Mouse (Mus musculus) midbrain, postnatal 0 days (tissue): Measurements from ENCODE around the gene Olfr1051. TPM values are rescaled to one million over a fixed set of nuclear protein-coding genes. Genes with fewer than 3 reads are reported as not detected.
"Not testable (repeated sequence)": the region's sequence is repeated elsewhere in the genome, so short reads cannot be mapped to it uniquely, and the experiment has no call there.

Experiments
- ATAC-seq: fragments of 200-750 bp; cut with Nextera tagmentation; 2 replicates; pipeline ENCODE4 v1.8.0; 2017; ENCODE audit warnings: moderate number of reproducible peaks, mild to moderate bottlenecking, moderate TSS enrichment, moderate library complexity; ENCODE audit not compliant: low FRiP score
- DNase-seq: peaks from one replicate; pipeline ENCODE4 v3.0.0-alpha.2; 2015; ENCODE audit warnings: low spot score
- H3K27ac ChIP-seq: fragments of 300-500 bp; sonication (generic); 2 replicates; pipeline ENCODE4 v1.5.1; 2014; ENCODE audit warnings: low read depth, mild to moderate bottlenecking, low read length, mixed read lengths
- H3K27me3 ChIP-seq: fragments of 300-500 bp; sonication (generic); 2 replicates; pipeline ENCODE4 v1.6.1; 2014; ENCODE audit warnings: low read length, control low read depth, mixed read lengths; ENCODE audit not compliant: insufficient read depth
- H3K36me3 ChIP-seq: fragments of 300-500 bp; sonication (generic); 2 replicates; pipeline ENCODE4 v1.6.1; 2014; ENCODE audit warnings: low read length, control low read depth, mixed read lengths; ENCODE audit not compliant: insufficient read depth
- H3K4me1 ChIP-seq: fragments of 300-500 bp; sonication (generic); 2 replicates; pipeline ENCODE4 v1.6.1; 2014; ENCODE audit warnings: mild to moderate bottlenecking, control low read depth, antibody characterized with exemption, low read length, mixed read lengths; ENCODE audit not compliant: insufficient read depth
- H3K4me2 ChIP-seq: fragments of 300-500 bp; sonication (generic); 2 replicates; pipeline ENCODE4 v1.6.1; 2014; ENCODE audit warnings: low read depth, mild to moderate bottlenecking, low read length, mixed read lengths; ENCODE audit not compliant: poor library complexity, severe bottlenecking
- H3K4me3 ChIP-seq: fragments of 300-500 bp; sonication (generic); 2 replicates; pipeline ENCODE4 v1.5.1; 2014; ENCODE audit warnings: low read depth, mild to moderate bottlenecking, low read length, moderate library complexity
- H3K9ac ChIP-seq: fragments of 300-500 bp; sonication (generic); replicated peaks from 2 replicates; pipeline ENCODE4 v1.6.1; 2014; ENCODE audit warnings: mild to moderate bottlenecking, low read length, moderate library complexity, mixed read lengths; ENCODE audit not compliant: poor library complexity, severe bottlenecking
- H3K9me3 ChIP-seq: fragments of 300-500 bp; sonication (generic); 2 replicates; pipeline ENCODE4 v1.6.1; 2016; ENCODE audit warnings: low read length, control low read depth
- CTCF ChIP-seq: IDR thresholded peaks from 2 replicates; pipeline ENCODE4 v1.5.1; 2016; ENCODE audit warnings: antibody characterized with exemption, mild to moderate bottlenecking
- WGBS: fragments of 180-500 bp; shearing (Covaris S2); extraction: QIAGEN DNeasy Blood & Tissue Kit; methylation state at CpG from one replicate; pipeline ENCODE4 v1.1.7; 2014; 5-methylcytosine and 5-hydroxymethylcytosine counted together
- polyA plus RNA-seq: library from polyadenylated mRNA; unstranded; fragments of >200 nt; fragmentation: Nextera tagmentation; extraction: Ambion mirVana; gene quantifications from 2 replicates; pipeline ENCODE4 v1.2.1, GENCODE M21; 2015
- total RNA-seq: library from RNA; depleted of rRNA; stranded (reverse); fragments of >200 nt; gene quantifications from 2 replicates; pipeline ENCODE4 v1.2.3, GENCODE M21; 2014; rRNA removed

Olfr1051 gene
- not detected in 2 replicates for total RNA-seq
- not detected in 2 replicates for polyA plus RNA-seq

GRCm38 (mm10) chr2:86278988-86279387 lies at the start of gene Olfr1051:
TSS of gene Olfr1051 (minus strand) at chr2:86279088.
- H3K9me3 ChIP-seq, H3K9ac ChIP-seq, ATAC-seq, DNase-seq, H3K36me3 ChIP-seq, H3K4me1 ChIP-seq, H3K27ac ChIP-seq, H3K4me2 ChIP-seq, H3K4me3 ChIP-seq, H3K27me3 ChIP-seq: not testable (repeated sequence)

DNA sequence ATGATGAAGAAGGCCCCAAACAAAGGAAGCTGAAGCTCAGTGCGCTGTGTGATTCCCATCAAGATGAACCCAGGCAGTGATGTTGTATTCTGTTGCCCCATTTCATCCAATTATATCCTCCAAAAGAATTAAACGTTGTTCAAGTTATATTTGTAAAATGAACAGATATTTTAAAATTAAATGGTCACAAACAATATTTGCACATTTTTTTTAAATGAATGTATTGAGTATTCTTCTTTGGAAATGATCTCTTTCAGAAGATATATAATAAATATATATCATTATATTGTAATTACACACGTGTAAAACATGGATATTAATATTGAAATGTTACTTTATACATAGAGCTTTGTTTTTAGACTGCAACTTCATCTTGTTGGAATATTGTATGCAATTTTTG lies 36.3 kb upstream of the Olfr1051 start, which contains the start of gene Olfr1053:
Olfr1053 (minus strand) TSS at position 101 of the 400 bp plus-strand sequence.
- no peak within 1 kb of the TSS for H3K27ac ChIP-seq
- no peaks in the 10 kb centered on the region for H3K36me3 ChIP-seq
- no peak for ATAC-seq
- no peak within 1 kb of the TSS for H3K9ac ChIP-seq
- no peaks in the 10 kb centered on the region for H3K4me1 ChIP-seq
- no peak within 1 kb of the TSS for H3K4me3 ChIP-seq
- no peak for DNase-seq
- H3K4me2 ChIP-seq = no peak within 1 kb of the TSS
- no peaks in the 10 kb centered on the region for H3K9me3 ChIP-seq
- no peak for TF ChIP-seq CTCF
- 67% methylated on average over 3 of the region's 3 CpGs for WGBS
- H3K27me3 ChIP-seq = no peaks in the 10 kb centered on the region

- H3K4me2 ChIP-seq = no peak within 1 kb of the TSS
- ATAC-seq = no peak
- no peaks in the 10 kb centered on the region for H3K9me3 ChIP-seq
- DNase-seq = no peak
- no peaks in the 10 kb centered on the region for H3K4me1 ChIP-seq
- H3K9ac ChIP-seq = no peak within 1 kb of the TSS
- no peak within 1 kb of the TSS for H3K27ac ChIP-seq
- no peak for TF ChIP-seq CTCF
- H3K27me3 ChIP-seq = no peaks in the 10 kb centered on the region
- H3K4me3 ChIP-seq = no peak within 1 kb of the TSS
- no peaks in the 10 kb centered on the region for H3K36me3 ChIP-seq
Observed at GRCm38 (mm10) chr2:86292155-86292554, 13.3 kb upstream of the Olfr1051 start, which contains the start of gene Olfr1052. TSS of gene Olfr1052 (plus strand) at chr2:86292455.

DNA sequence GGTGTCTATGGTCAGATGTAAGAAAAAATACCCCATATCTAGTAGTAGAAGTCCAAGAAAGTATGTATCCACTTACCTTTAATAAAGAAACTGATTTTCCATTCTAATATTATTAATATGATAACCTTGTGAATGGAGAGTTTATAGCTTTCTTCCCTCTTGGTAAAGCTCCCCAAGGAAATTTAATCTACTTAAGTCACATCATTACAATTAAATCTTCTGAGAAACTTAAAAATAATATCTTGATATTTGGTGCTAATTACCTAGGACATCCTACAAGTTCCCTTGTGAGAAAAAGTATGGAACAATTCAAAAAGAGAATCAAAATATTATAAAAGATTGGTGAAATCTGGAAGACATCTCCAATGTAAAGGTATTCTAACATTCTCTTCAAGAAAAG lies 20.7 kb downstream of the Olfr1051 start, which contains the start of gene Olfr1049:
Olfr1049 (minus strand) TSS at position 101 of the 400 bp plus-strand sequence.
- H3K4me2 ChIP-seq, H3K4me3 ChIP-seq, H3K27me3 ChIP-seq, H3K9ac ChIP-seq, H3K4me1 ChIP-seq, ATAC-seq, H3K9me3 ChIP-seq, H3K36me3 ChIP-seq, DNase-seq, H3K27ac ChIP-seq: not testable (repeated sequence)

GRCm38 (mm10) chr2:86240189-86240588 lies 38.7 kb downstream of the Olfr1051 start, which contains the start of gene Olfr1048:
TSS of gene Olfr1048 (minus strand) at chr2:86240289.
- Histone ChIP-seq H3K36me3 (no peaks in the 10 kb centered on the region), H3K27me3 (no peaks in the 10 kb centered on the region), H3K9ac (no peak within 1 kb of the TSS), H3K27ac (no peak within 1 kb of the TSS), H3K4me3 (no peak within 1 kb of the TSS), H3K4me2 (no peak within 1 kb of the TSS), H3K9me3 (no peaks in the 10 kb centered on the region), H3K4me1 (no peaks in the 10 kb centered on the region)
- ATAC-seq (no peak), DNase-seq (no peak)
- no peak for TF ChIP-seq CTCF

- Histone ChIP-seq H3K27ac (no peak within 1 kb of the TSS), H3K9me3 (no peaks in the 10 kb centered on the region), H3K9ac (no peak within 1 kb of the TSS), H3K4me3 (no peak within 1 kb of the TSS), H3K27me3 (no peaks in the 10 kb centered on the region), H3K4me1 (no peaks in the 10 kb centered on the region), H3K4me2 (no peak within 1 kb of the TSS), H3K36me3 (no peaks in the 10 kb centered on the region)
- ATAC-seq (no peak), DNase-seq (no peak)
- WGBS = 83% methylated on average over 1 of the region's 1 CpGs
- no peak for TF ChIP-seq CTCF
Observed at GRCm38 (mm10) chr2:86231301-86231700, 47.6 kb downstream of the Olfr1051 start, which contains the start of gene Olfr1047. TSS of gene Olfr1047 (minus strand) at chr2:86231401.

Other genes starting within 250 kb of the Olfr1051 start
- gene Olfr1034, start 233.2 kb downstream of the Olfr1051 start, total RNA-seq = 0.19 TPM in 1 of 2 replicates, not detected in the other
- not detected in 2 replicates for gene Olfr1034, start 233.2 kb downstream of the Olfr1051 start, polyA plus RNA-seq
- not detected in 2 replicates for gene Olfr1036, start 205.1 kb downstream of the Olfr1051 start, total RNA-seq
- gene Olfr1036, start 205.1 kb downstream of the Olfr1051 start, polyA plus RNA-seq = not detected in 2 replicates
- not detected in 2 replicates for gene Olfr1037, start 191.7 kb downstream of the Olfr1051 start, total RNA-seq
- gene Olfr1037, start 191.7 kb downstream of the Olfr1051 start, polyA plus RNA-seq = not detected in 2 replicates
- gene Olfr1039, start 143.2 kb downstream of the Olfr1051 start, total RNA-seq = not detected in 2 replicates
- gene Olfr1039, start 143.2 kb downstream of the Olfr1051 start, polyA plus RNA-seq = not detected in 2 replicates
- gene Olfr1040, start 132.4 kb downstream of the Olfr1051 start, total RNA-seq = not detected in 2 replicates
- gene Olfr1040, start 132.4 kb downstream of the Olfr1051 start, polyA plus RNA-seq = not detected in 2 replicates
- gene Olfr1042, start 117.2 kb downstream of the Olfr1051 start, total RNA-seq = not detected in 2 replicates
- not detected in 2 replicates for gene Olfr1042, start 117.2 kb downstream of the Olfr1051 start, polyA plus RNA-seq
- gene Olfr1043, start 111.6 kb downstream of the Olfr1051 start, total RNA-seq = not detected in 2 replicates
- not detected in 2 replicates for gene Olfr1043, start 111.6 kb downstream of the Olfr1051 start, polyA plus RNA-seq
- gene Olfr1044, start 101.3 kb downstream of the Olfr1051 start, total RNA-seq = not detected in 2 replicates
- not detected in 2 replicates for gene Olfr1044, start 101.3 kb downstream of the Olfr1051 start, polyA plus RNA-seq
- not detected in 2 replicates for gene Olfr52, start 93.4 kb downstream of the Olfr1051 start, total RNA-seq
- not detected in 2 replicates for gene Olfr52, start 93.4 kb downstream of the Olfr1051 start, polyA plus RNA-seq
- not detected in 2 replicates for gene Olfr1045, start 76.1 kb downstream of the Olfr1051 start, total RNA-seq
- gene Olfr1045, start 76.1 kb downstream of the Olfr1051 start, polyA plus RNA-seq = not detected in 2 replicates
- not detected in 2 replicates for gene Olfr1046, start 59.8 kb downstream of the Olfr1051 start, total RNA-seq
- gene Olfr1046, start 59.8 kb downstream of the Olfr1051 start, polyA plus RNA-seq = not detected in 2 replicates
- gene Olfr1047, start 47.7 kb downstream of the Olfr1051 start, total RNA-seq = not detected in 2 replicates
- not detected in 2 replicates for gene Olfr1047, start 47.7 kb downstream of the Olfr1051 start, polyA plus RNA-seq
- not detected in 2 replicates for gene Olfr1048, start 38.8 kb downstream of the Olfr1051 start, total RNA-seq
- gene Olfr1048, start 38.8 kb downstream of the Olfr1051 start, polyA plus RNA-seq = not detected in 2 replicates
- gene Olfr1049, start 20.8 kb downstream of the Olfr1051 start, total RNA-seq = not detected in 2 replicates
- not detected in 2 replicates for gene Olfr1049, start 20.8 kb downstream of the Olfr1051 start, polyA plus RNA-seq
- not detected in 2 replicates for gene Olfr1052, start 13.4 kb upstream of the Olfr1051 start, total RNA-seq
- not detected in 2 replicates for gene Olfr1052, start 13.4 kb upstream of the Olfr1051 start, polyA plus RNA-seq
- not detected in 2 replicates for gene Olfr1053, start 36.2 kb upstream of the Olfr1051 start, total RNA-seq
- gene Olfr1053, start 36.2 kb upstream of the Olfr1051 start, polyA plus RNA-seq = not detected in 2 replicates
- gene Olfr1054, start 56.3 kb upstream of the Olfr1051 start, total RNA-seq = not detected in 2 replicates
- gene Olfr1054, start 56.3 kb upstream of the Olfr1051 start, polyA plus RNA-seq = not detected in 2 replicates
- not detected in 2 replicates for gene Olfr1055, start 71.2 kb upstream of the Olfr1051 start, total RNA-seq
- not detected in 2 replicates for gene Olfr1055, start 71.2 kb upstream of the Olfr1051 start, polyA plus RNA-seq
- gene Olfr1056, start 83.4 kb upstream of the Olfr1051 start, total RNA-seq = not detected in 2 replicates
- not detected in 2 replicates for gene Olfr1056, start 83.4 kb upstream of the Olfr1051 start, polyA plus RNA-seq
- gene Olfr1057, start 99.3 kb upstream of the Olfr1051 start, total RNA-seq = not detected in 2 replicates
- not detected in 2 replicates for gene Olfr1057, start 99.3 kb upstream of the Olfr1051 start, polyA plus RNA-seq
- not detected in 2 replicates for gene Olfr1058, start 109.5 kb upstream of the Olfr1051 start, total RNA-seq
- not detected in 2 replicates for gene Olfr1058, start 109.5 kb upstream of the Olfr1051 start, polyA plus RNA-seq
- not detected in 2 replicates for gene Olfr1061, start 135.0 kb upstream of the Olfr1051 start, total RNA-seq
- gene Olfr1061, start 135.0 kb upstream of the Olfr1051 start, polyA plus RNA-seq = not detected in 2 replicates
- gene Olfr1062, start 147.7 kb upstream of the Olfr1051 start, total RNA-seq = not detected in 2 replicates
- gene Olfr1062, start 147.7 kb upstream of the Olfr1051 start, polyA plus RNA-seq = not detected in 2 replicates
- gene Olfr1065, start 171.5 kb upstream of the Olfr1051 start, total RNA-seq = not detected in 2 replicates
- not detected in 2 replicates for gene Olfr1065, start 171.5 kb upstream of the Olfr1051 start, polyA plus RNA-seq
- not detected in 2 replicates for gene Olfr1066, start 177.2 kb upstream of the Olfr1051 start, total RNA-seq
- not detected in 2 replicates for gene Olfr1066, start 177.2 kb upstream of the Olfr1051 start, polyA plus RNA-seq
- gene Olfr228, start 208.3 kb upstream of the Olfr1051 start, total RNA-seq = not detected in 2 replicates
- gene Olfr228, start 208.3 kb upstream of the Olfr1051 start, polyA plus RNA-seq = not detected in 2 replicates
- gene Olfr1076, start 229.4 kb upstream of the Olfr1051 start, total RNA-seq = not detected in 2 replicates
- gene Olfr1076, start 229.4 kb upstream of the Olfr1051 start, polyA plus RNA-seq = not detected in 2 replicates